Mouse (Mus musculus) stomach, embryonic 14.5 days (tissue): ENCODE measurements at regions not wholly inside any gene's neighbourhood (a gene's known extent, or its start where the extent isn't known, plus 50 kb on each side); places are given as distances from the start of the nearest gene placed in this dataset.

ENCODE experiments used
- ATAC-seq: fragments of 200-750 bp; cut with Nextera tagmentation; 2 replicates; pipeline ENCODE4 v1.8.0; 2017; ENCODE audit warnings: low read depth, moderate TSS enrichment; ENCODE audit not compliant: insufficient number of reproducible peaks, insufficient read depth, low FRiP score
- H3K27ac ChIP-seq: fragments of 300-500 bp; sonication (generic); 2 replicates; pipeline ENCODE4 v1.5.1; 2014; ENCODE audit warnings: mild to moderate bottlenecking, low read length, moderate library complexity, mixed read lengths
- H3K27me3 ChIP-seq: fragments of 300-500 bp; sonication (generic); 2 replicates; pipeline ENCODE4 v1.6.1; 2014; ENCODE audit warnings: low read length, control low read depth, mixed read lengths; ENCODE audit not compliant: control insufficient read depth, insufficient read depth
- H3K36me3 ChIP-seq: fragments of 300-500 bp; sonication (generic); 2 replicates; pipeline ENCODE4 v1.6.1; 2014; ENCODE audit warnings: mild to moderate bottlenecking, control low read depth, low read length, moderate library complexity, mixed read lengths; ENCODE audit not compliant: control insufficient read depth, insufficient read depth
- H3K4me1 ChIP-seq: fragments of 300-500 bp; sonication (generic); 2 replicates; pipeline ENCODE4 v1.6.1; 2014; ENCODE audit warnings: low read length, control low read depth, mixed read lengths; ENCODE audit not compliant: control insufficient read depth, insufficient read depth
- H3K4me2 ChIP-seq: fragments of 300-500 bp; sonication (generic); replicated peaks from 2 replicates; pipeline ENCODE4 v1.6.1; 2014; ENCODE audit warnings: low read depth, low read length, control low read depth
- H3K4me3 ChIP-seq: fragments of 300-500 bp; sonication (generic); 2 replicates; pipeline ENCODE4 v1.5.1; 2014; ENCODE audit warnings: low read depth, low read length, control low read depth
- H3K9ac ChIP-seq: fragments of 300-500 bp; sonication (generic); replicated peaks from 2 replicates; pipeline ENCODE4 v1.6.1; 2014; ENCODE audit warnings: low read depth, mild to moderate bottlenecking, control low read depth, low read length, moderate library complexity, mixed read lengths
- H3K9me3 ChIP-seq: fragments of 300-500 bp; sonication (generic); 2 replicates; pipeline ENCODE4 v1.6.1; 2016; ENCODE audit warnings: low read depth, low read length, control low read depth; ENCODE audit not compliant: control insufficient read depth
- WGBS: fragments of 180-500 bp; shearing (Covaris S2); extraction: QIAGEN DNeasy Blood & Tissue Kit; methylation state at CpG from one replicate; pipeline ENCODE4 v1.1.7; 2014; 5-methylcytosine and 5-hydroxymethylcytosine counted together

DNA sequence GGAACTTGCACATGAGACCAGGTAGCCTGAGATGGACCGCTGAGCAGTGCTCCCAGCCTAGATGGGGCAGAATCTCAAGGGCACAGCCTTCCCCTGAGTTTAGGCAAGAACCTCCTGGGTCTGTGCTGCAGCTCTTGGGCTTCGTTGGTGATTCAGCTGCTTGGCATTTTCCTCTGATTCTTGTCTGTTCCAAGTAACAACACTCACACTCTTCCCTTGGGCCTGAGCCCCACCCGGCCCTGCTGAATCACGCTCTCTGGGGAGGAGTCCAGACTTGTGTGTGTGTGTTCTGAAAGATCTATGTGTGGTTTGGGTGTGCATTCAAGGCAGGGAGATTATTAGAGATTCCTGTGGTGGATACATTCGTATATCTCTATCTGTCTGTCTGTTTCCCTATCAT lies 517.4 kb upstream of the Tbx3 start:
- no peak for ATAC-seq
- no peaks in the 10 kb centered on the region for H3K4me1 ChIP-seq
- 84% methylated on average over 5 of the region's 5 CpGs for WGBS

GRCm38 (mm10) chr5:119156638-119157037 lies 513.8 kb upstream of the Tbx3 start:
- ATAC-seq = no peak
- Histone ChIP-seq H3K4me1 (no peaks in the 10 kb centered on the region), H3K4me2 (no peak overlapping the region), H3K9me3 (peaks cover 7% of the 10 kb centered on the region; the same call in 1 of the 2 replicates), H3K36me3 (no peaks in the 10 kb centered on the region), H3K27ac (no peak overlapping the region), H3K27me3 (no peaks in the 10 kb centered on the region), H3K9ac (no peak overlapping the region), H3K4me3 (no peak overlapping the region)
- WGBS = 84% methylated on average over 6 of the region's 6 CpGs

More for the DNA sequence above, 517.4 kb upstream of the Tbx3 start:
- H3K4me2 ChIP-seq = no peak overlapping the region
- H3K4me3 ChIP-seq = no peak overlapping the region
- peaks cover 7% of the 10 kb centered on the region; the same call in 1 of the 2 replicates for H3K9me3 ChIP-seq
- no peaks in the 10 kb centered on the region for H3K36me3 ChIP-seq
- no peaks in the 10 kb centered on the region for H3K27me3 ChIP-seq
- H3K27ac ChIP-seq = no peak overlapping the region
- no peak overlapping the region for H3K9ac ChIP-seq

DNA sequence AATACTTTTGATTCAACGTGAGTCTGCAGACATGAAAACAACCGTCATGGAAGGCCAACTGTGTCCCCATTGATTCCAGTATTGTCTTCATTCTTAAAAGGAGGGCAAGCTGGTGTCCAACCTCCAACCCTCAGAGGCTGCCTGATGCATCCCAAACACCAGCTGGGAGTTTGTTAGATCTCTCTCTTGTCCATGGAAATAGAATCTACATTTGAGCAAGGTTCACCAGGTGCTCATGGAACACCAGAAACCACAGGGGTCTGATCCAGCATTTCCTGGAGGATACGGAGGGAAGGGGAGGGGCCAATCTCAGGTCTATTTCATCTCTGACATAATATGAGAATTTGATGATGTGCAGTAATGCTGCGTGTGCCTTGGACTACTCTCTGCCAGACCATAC lies 512.3 kb upstream of the Tbx3 start:
- no peak overlapping the region for H3K9ac ChIP-seq
- no peaks in the 10 kb centered on the region for H3K36me3 ChIP-seq
- H3K4me3 ChIP-seq = no peak overlapping the region
- no peak overlapping the region for H3K27ac ChIP-seq
- H3K4me2 ChIP-seq = no peak overlapping the region
- H3K4me1 ChIP-seq = no peaks in the 10 kb centered on the region
- ATAC-seq = no peak
- 77% methylated on average over 4 of the region's 4 CpGs for WGBS
- no peaks in the 10 kb centered on the region for H3K27me3 ChIP-seq
- peaks cover 7% of the 10 kb centered on the region; the same call in 1 of the 2 replicates for H3K9me3 ChIP-seq

- Histone ChIP-seq H3K27me3 (no peaks in the 10 kb centered on the region), H3K4me3 (no peak overlapping the region), H3K4me1 (no peaks in the 10 kb centered on the region), H3K9ac (no peak overlapping the region), H3K9me3 (no peaks in the 10 kb centered on the region; the same call in 1 of the 2 replicates), H3K4me2 (no peak overlapping the region), H3K36me3 (no peaks in the 10 kb centered on the region), H3K27ac (no peak overlapping the region)
- ATAC-seq = no peak
- 93% methylated on average over 13 of the region's 13 CpGs for WGBS
Measured at GRCm38 (mm10) chr5:119162132-119162675, 508.3 kb upstream of the Tbx3 start.

DNA sequence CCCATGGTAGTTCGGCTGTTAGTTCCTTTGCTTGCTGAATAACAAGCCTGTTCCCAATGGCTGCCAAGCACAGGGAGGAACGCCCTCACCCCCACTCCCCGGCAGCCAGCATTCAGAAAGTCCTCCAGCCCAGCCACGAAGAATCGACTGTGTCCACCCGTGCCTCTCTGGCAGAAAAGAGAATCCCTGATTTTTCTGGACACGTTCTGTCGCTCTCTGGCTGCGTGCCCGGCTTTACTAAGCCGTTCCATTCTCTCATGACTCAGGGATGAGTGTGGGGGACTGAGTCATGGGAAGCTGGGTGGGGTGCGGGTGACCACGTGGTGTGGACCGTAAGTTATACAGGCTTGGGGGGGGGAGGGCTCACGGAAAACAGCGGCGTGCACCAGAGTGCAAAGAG lies 502.8 kb upstream of the Tbx3 start:
- Histone ChIP-seq H3K4me2 (no peak overlapping the region), H3K36me3 (no peaks in the 10 kb centered on the region), H3K9me3 (no peaks in the 10 kb centered on the region), H3K27me3 (no peaks in the 10 kb centered on the region), H3K4me1 (no peaks in the 10 kb centered on the region), H3K4me3 (no peak overlapping the region), H3K9ac (no peak overlapping the region), H3K27ac (no peak overlapping the region)
- 59% methylated on average over 17 of the region's 17 CpGs for WGBS
- ATAC-seq = no peak

- no peaks in the 10 kb centered on the region for H3K27me3 ChIP-seq
- H3K27ac ChIP-seq = no peak overlapping the region
- ATAC-seq = no peak
- H3K36me3 ChIP-seq = no peaks in the 10 kb centered on the region
- no peak overlapping the region for H3K4me2 ChIP-seq
- H3K9me3 ChIP-seq = no peaks in the 10 kb centered on the region
- no peak overlapping the region for H3K4me3 ChIP-seq
- H3K9ac ChIP-seq = no peak overlapping the region
- WGBS = 92% methylated on average over 7 of the region's 7 CpGs
- H3K4me1 ChIP-seq = no peaks in the 10 kb centered on the region
Measured at GRCm38 (mm10) chr5:119169274-119169673, 501.2 kb upstream of the Tbx3 start.

- ATAC-seq = no peak
- 76% methylated on average over 1 of the region's 1 CpGs for WGBS
- Histone ChIP-seq H3K9ac (no peak overlapping the region), H3K27me3 (no peaks in the 10 kb centered on the region), H3K4me2 (no peak overlapping the region), H3K4me1 (no peaks in the 10 kb centered on the region), H3K4me3 (no peak overlapping the region), H3K36me3 (no peaks in the 10 kb centered on the region), H3K9me3 (no peaks in the 10 kb centered on the region), H3K27ac (no peak overlapping the region)
Measured at GRCm38 (mm10) chr5:119171626-119172025, 498.8 kb upstream of the Tbx3 start.

GRCm38 (mm10) chr5:119178805-119179204 lies 491.7 kb upstream of the Tbx3 start:
- 38% methylated on average over 9 of the region's 9 CpGs for WGBS
- Histone ChIP-seq H3K4me3 (no peak overlapping the region), H3K4me1 (no peaks in the 10 kb centered on the region), H3K36me3 (no peaks in the 10 kb centered on the region), H3K4me2 (no peak overlapping the region), H3K27me3 (no peaks in the 10 kb centered on the region), H3K9ac (no peak overlapping the region), H3K27ac (no peak overlapping the region), H3K9me3 (no peaks in the 10 kb centered on the region)
- ATAC-seq = no peak

GRCm38 (mm10) chr5:119183545-119184047 lies 486.9 kb upstream of the Tbx3 start:
- WGBS = 36% methylated on average over 5 of the region's 5 CpGs
- H3K4me3 ChIP-seq = no peak overlapping the region
- H3K9me3 ChIP-seq = no peaks in the 10 kb centered on the region
- H3K27ac ChIP-seq = no peak overlapping the region
- H3K4me2 ChIP-seq = no peak overlapping the region
- no peak for ATAC-seq
- no peaks in the 10 kb centered on the region for H3K27me3 ChIP-seq
- H3K36me3 ChIP-seq = no peaks in the 10 kb centered on the region
- no peak overlapping the region for H3K9ac ChIP-seq
- no peaks in the 10 kb centered on the region for H3K4me1 ChIP-seq
